Comparison of ENCODE assay signal across 8 mouse cellular contexts in the genomic region with DNA sequence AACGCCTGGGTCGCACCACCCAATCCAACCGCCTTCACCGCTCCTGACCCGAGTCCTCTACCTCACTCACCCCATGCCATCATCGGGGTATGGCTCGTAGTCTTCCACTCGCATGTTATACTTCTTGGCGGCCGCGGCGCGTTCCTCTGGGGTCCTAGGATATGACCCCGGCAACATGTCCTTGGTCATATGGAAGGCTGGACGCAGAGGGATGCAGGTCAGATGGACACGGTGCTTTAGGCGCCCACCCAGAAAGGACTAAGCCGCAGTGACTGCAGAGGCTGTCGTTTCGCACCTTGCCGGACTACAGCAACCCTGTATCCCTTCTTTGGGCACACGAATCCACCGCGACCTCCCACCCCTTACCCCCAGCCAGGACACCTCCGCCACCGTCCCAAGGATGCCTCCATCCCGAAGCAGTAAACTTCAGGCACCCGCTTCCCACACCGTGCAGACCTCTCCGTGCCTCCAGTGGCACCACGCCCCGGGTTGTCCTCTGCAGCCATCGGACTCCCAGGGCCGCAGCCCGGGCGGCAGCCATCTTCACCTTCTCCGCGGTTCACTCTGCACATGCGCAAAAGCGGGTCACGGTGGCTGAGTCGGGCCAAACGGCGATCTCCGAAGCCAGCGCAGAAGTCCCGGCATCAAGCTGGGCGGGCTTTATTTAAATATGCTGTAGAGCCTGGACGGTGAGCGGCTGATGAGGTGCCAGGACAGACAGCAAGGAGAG. TPM values are rescaled to one million over a fixed set of nuclear protein-coding genes. Genes with fewer than 3 reads are reported as not detected.
DNase-seq lines count a peak whose midpoint lies in the region; ATAC-seq lines count a peak whose summit lies in the region.

A gene (minus strand): TSS at position 580 of the 730 bp plus-strand sequence.

- H3K4me2 ChIP-seq in hindbrain, embryonic 11.5 days (replicated peaks; ENCODE audit: low read depth, low read length): peak within 1 kb of the TSS; percentile 64

- under 1% methylated on average over 49 of the region's 50 CpGs for WGBS in hindbrain, embryonic 11.5 days

- DNase-seq in MN1 (ENCODE audit: low spot score): peak; percentile 92
- peak; percentile 94 for DNase-seq in cerebellum, adult 9-10 months
- DNase-seq in frontal cortex, adult 2 months (ENCODE audit: extremely low spot score in 1 of 2, low spot score in 1 of 2): peak; percentile 83 to 97
- DNase-seq in hindbrain, embryonic 11.5 days (ENCODE audit: low spot score): peak; percentile 98
- DNase-seq in layer of hippocampus, postnatal 10 days (ENCODE audit: low spot score in 2 of 2): peak; percentile 96 to 97
- peak; percentile 98 for DNase-seq in lung, postnatal 10 days
- peak; percentile 94 for DNase-seq in ovary, postnatal 36 days (ENCODE audit: low spot score)
- DNase-seq in thymus, postnatal 25 days: peak; percentile 92

- H3K27ac ChIP-seq in hindbrain, embryonic 11.5 days (ENCODE audit: low read depth, low read length): peak within 1 kb of the TSS; percentile 70

- H3K9ac ChIP-seq in hindbrain, embryonic 11.5 days (ENCODE audit: low read depth, low read length): peak within 1 kb of the TSS; percentile 89

- no peaks in the 10 kb centered on the region for H3K4me1 ChIP-seq in hindbrain, embryonic 11.5 days (replicated peaks; ENCODE audit: control insufficient read depth, insufficient read depth, low read length)

- H3K27me3 ChIP-seq in hindbrain, embryonic 11.5 days (ENCODE audit: control insufficient read depth, insufficient read depth, low read length): no peaks in the 10 kb centered on the region

- no peaks in the 10 kb centered on the region for H3K9me3 ChIP-seq in hindbrain, embryonic 11.5 days (ENCODE audit: control insufficient read depth, low read length)

- H3K4me3 ChIP-seq in hindbrain, embryonic 11.5 days (ENCODE audit: low read depth, low read length): peak within 1 kb of the TSS; percentile 96

- H3K36me3 ChIP-seq in hindbrain, embryonic 11.5 days (ENCODE audit: control insufficient read depth, insufficient read depth, low read length): no peaks in the 10 kb centered on the region; the same call in 1 of the 2 replicates

- ATAC-seq in hindbrain, embryonic 11.5 days (ENCODE audit: low FRiP score): peak; percentile 84

RNA-seq across cellular contexts. Expression of the gene that starts here (rescaled TPM):
- polyA plus RNA-seq in frontal cortex, adult 2 months (2012; rRNA removed): 501 and 602 TPM in 2 replicates
- polyA plus RNA-seq in hindbrain, embryonic 11.5 days (2014; fragmentation: Nextera tagmentation; extraction: Ambion mirVana): 463 and 514 TPM in 2 replicates
- 100 to 1,000 TPM; 371 to 384 TPM for total RNA-seq in layer of hippocampus, postnatal 10 days (2021)

Comparison
In these comparisons a context has a peak if more than half of its experiments do, and no peak if none do; other contexts are left out.
1. Peak in every context shown above with its lines: DNase-seq, ATAC-seq, H3K4me3 ChIP-seq and H3K27ac ChIP-seq.